Mouse (Mus musculus) CD4-positive, CD25-positive, alpha-beta regulatory T cell, adult 2 months (primary cell): ENCODE results near the gene Pnpt1.

ENCODE experiments used
- DNase-seq: peaks from one replicate; pipeline ENCODE4 v3.0.0-alpha.2; 2012; ENCODE audit warnings: low read depth, low spot score

The Pnpt1 gene

GRCm38 (mm10) chr11:29130385-29131355 is at the start of gene Pnpt1:
TSS of gene Pnpt1 (plus strand) at chr11:29130744.
- peak; percentile 95 for DNase-seq

- DNase-seq, result no peak
These were observed 38.1 kb upstream of the Pnpt1 start for GRCm38 (mm10) chr11:29092403-29092802.

DNA sequence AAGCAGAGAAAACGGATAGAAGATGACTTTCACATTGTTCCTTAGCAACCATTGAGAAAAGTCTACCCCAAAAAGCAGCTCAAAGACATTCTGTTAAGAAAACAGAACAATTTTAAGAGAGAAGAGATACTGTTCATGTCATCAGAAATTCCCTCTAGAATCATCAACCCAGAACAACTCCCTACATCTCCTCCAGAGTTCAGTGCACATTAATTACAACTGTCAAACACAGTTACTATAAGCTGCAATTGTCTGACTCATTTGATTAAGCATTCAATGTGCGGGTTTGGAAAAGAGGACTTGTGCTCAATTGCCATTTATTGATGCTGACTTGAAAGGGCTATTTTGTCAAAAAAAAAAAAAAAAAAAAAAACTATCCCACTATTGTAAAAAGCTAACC is 31.6 kb upstream of the Pnpt1 start:
- no peak for DNase-seq

DNA sequence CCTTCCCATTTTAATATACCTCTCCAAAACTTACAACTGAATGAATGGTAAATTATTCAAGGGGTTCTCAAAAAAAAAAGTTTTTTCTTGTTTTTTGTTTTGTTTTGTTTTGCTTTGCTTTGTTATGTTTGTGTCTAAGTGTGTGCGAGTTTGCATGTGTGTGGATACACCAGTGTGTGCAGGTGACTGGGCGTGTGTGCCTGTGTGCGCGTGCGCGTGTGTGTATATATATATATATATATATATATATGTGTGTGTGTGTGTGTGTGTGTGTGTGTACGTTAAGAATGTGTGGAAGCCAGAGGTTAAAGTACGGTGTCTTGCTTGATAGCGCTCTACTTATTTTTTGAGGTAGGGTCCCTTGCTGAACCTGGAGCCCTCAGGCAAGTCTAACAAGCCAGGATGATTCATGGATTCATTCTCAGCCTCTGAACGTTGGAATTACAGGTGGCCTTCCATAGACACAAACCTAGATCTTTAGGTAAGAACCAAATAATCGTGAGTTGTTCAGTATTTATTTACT is 621 bp upstream of the Pnpt1 start:
- DNase-seq, result peak; percentile 58

GRCm38 (mm10) chr11:29140671-29141070 is 10.1 kb downstream of the Pnpt1 start:
- DNase-seq, result no peak

DNA sequence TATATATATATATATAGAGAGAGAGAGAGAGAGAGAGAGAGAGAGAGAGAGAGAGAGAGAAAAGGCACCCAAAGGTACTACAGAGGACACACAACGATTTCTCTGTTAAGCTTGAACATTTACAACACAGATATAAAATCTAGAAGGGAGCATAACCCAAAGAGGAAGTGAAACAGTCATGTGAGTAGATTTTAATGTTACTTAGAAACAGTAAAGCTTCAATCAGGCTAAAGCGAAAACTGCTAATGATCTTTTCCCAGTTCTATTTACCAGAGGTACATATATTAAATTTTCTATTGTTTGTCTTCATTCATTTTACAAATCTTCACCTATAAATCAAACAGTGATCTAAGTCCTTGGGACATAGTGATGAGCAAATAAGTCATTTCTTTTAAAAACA is 18.4 kb downstream of the Pnpt1 start:
- no peak for DNase-seq

- no peak for DNase-seq
These were observed 33.0 kb downstream of the Pnpt1 start for GRCm38 (mm10) chr11:29163569-29163968.

DNA sequence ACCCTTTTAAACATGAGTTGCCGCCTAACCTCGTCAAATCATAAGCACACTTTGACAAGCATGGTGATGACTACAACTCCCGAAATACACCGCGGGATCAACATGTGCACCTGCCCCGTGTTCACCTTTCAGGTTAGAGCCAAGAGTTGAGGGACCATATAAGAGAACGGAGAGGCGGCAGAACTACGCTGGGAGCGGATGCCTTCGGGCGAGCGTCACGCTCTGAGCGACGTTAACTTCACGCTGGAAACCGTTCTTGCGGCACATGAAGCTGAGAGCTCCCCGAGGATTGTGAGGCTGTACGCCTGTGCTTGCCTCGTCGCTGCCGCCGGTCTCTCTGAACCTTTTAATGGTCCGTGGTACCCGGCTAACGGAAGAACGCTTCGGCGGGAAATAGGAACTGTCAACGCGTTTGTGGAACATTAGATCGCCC is 41.4 kb downstream of the Pnpt1 start:
- DNase-seq, result peak; percentile 82

GRCm38 (mm10) chr11:29172563-29173124 is 42.1 kb downstream of the Pnpt1 start, which contains the start of gene Ppp4r3b:
TSS of gene Ppp4r3b (plus strand) at chr11:29172890.
- DNase-seq, result peak; percentile 99

DNA sequence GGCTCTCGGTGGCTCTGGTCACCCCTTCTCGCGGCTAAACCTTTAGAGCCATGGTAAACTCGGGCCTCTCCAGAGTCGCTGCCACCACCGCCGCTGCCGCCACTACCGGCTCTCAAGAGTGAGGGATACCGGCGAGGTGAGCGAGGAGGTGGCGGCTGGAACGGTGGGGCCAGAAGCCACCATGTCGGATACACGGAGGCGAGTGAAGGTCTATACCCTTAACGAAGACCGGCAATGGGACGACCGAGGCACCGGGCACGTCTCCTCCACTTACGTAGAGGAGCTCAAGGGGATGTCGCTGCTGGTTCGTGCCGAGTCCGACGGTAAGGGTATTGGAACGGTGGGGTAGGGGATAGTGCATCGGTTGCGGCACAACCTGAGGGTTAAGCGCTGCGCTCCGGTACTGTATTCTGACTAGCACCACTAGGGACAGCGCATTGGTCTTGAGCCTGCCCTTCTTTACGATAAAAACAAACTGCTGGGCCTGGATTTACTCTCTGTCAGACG is 42.6 kb downstream of the Pnpt1 start:
- DNase-seq, result peak; percentile 82

DNA sequence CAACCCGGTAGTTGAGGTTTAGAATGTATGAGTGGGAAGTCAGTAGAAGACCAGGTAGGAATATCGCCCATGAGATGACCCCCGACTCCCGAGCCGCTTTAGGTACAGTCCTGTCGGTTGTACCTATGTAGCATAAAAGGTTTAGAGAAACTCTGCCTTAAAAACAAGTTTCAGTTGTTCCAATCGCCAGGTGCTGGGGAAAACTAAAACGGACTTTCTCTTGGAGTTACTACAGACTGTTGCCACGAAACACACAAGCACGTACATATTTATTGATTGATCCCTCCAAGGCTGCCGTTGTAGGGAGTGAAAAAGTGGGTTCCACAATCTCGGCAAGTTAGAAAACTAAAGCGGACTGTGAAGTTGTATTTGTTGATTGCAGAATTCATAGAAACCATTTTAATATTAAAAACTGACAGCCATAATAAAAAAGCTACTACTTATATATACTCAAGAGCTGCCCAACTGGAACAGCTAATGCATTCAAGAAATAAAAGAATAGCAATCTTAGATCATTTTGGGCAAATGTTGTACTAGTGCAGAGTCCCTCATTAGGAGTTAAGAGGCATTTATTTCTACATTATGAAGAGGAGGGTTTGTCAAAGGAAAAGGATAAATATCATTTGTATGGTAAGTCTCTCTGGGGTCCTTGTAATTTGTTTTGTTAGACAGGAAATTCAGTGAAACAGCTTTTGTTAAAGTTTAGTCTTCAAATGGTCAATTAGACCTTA is 43.3 kb downstream of the Pnpt1 start:
- no peak for DNase-seq

GRCm38 (mm10) chr11:29179319-29179718 is 48.8 kb downstream of the Pnpt1 start:
- DNase-seq, result no peak

DNA sequence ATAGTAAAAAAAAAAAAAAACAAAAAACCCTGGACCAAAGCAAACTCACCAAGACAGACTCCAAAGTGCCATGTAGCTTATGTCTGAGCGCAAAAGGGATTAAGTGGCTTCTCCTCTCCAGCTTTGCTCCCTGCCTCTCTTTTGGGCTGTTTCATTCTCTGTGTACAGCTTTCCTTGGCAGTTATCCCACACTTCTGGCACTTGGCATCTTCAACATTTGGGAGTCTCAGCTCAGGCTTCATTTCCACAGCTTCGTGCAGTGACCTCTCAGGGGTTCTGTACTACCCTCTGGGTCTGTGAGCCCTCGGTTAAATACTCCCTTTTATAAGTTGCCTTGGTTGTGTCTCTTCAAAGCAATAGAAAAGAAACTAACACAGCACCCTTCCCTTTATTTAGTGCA is 50.1 kb downstream of the Pnpt1 start:
- DNase-seq, result no peak

- DNase-seq, result no peak
These were observed 51.2 kb downstream of the Pnpt1 start for GRCm38 (mm10) chr11:29181751-29182150.

DNA sequence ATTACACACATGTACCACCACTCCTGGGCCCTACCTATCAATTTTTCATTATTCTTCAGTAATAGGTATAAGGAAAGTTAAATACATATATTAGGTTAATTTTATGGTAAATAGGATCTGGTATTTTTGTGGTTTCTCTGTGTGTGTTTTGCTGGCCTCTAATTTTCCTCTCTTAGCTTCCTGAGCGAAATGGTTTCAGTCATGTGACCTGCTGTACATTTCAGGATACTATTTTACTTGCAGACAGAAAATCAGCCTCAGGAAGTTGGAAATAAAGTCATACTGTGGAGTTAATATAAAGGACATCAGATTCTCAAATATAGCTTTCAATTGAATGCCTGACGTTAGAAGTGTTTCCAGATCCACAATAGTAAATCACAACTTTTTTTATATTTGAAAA is 58.4 kb downstream of the Pnpt1 start:
- no peak for DNase-seq

- DNase-seq, result peak; percentile 12
These were observed 73.1 kb downstream of the Pnpt1 start for GRCm38 (mm10) chr11:29203653-29204052.

- DNase-seq, result no peak
These were observed 79.2 kb downstream of the Pnpt1 start for GRCm38 (mm10) chr11:29209774-29210173.
